Mouse (Mus musculus) cerebellum, adult 9-11 months (tissue): ENCODE measurements around the gene Pdzd8.

Source experiments
- DNase-seq: peaks from one replicate; pipeline ENCODE4 v3.0.0; 2022

Pdzd8 gene

GRCm38 (mm10) chr19:59345658-59346283 is at the start of gene Pdzd8:
Gene Pdzd8 (minus strand): TSS chr19:59345780.
- peak; percentile 92 for DNase-seq

GRCm38 (mm10) chr19:59393777-59394441 is 48.3 kb upstream of the Pdzd8 start:
- peak; percentile 35 for DNase-seq

- DNase-seq, result peak; percentile 25
These were observed 43.4 kb upstream of the Pdzd8 start for GRCm38 (mm10) chr19:59388847-59389606.

- no peak for DNase-seq
These were observed 42.8 kb upstream of the Pdzd8 start for GRCm38 (mm10) chr19:59388399-59388798.

- no peak for DNase-seq
These were observed 41.6 kb upstream of the Pdzd8 start for GRCm38 (mm10) chr19:59387178-59387577.

GRCm38 (mm10) chr19:59384582-59385495 is 39.3 kb upstream of the Pdzd8 start:
- no peak for DNase-seq

GRCm38 (mm10) chr19:59382416-59382917 is 36.9 kb upstream of the Pdzd8 start:
- DNase-seq, result no peak

- DNase-seq, result no peak
These were observed 34.4 kb upstream of the Pdzd8 start for GRCm38 (mm10) chr19:59379995-59380394.

- no peak for DNase-seq
These were observed 30.9 kb upstream of the Pdzd8 start for GRCm38 (mm10) chr19:59376481-59376880.

GRCm38 (mm10) chr19:59374940-59375339 is 29.4 kb upstream of the Pdzd8 start:
- DNase-seq, result no peak

GRCm38 (mm10) chr19:59372928-59373327 is 27.3 kb upstream of the Pdzd8 start:
- DNase-seq, result no peak

- no peak for DNase-seq
These were observed 25.4 kb upstream of the Pdzd8 start for GRCm38 (mm10) chr19:59371016-59371415.

- DNase-seq, result no peak
These were observed 22.3 kb upstream of the Pdzd8 start for GRCm38 (mm10) chr19:59367892-59368291.

GRCm38 (mm10) chr19:59366724-59367123 is 21.1 kb upstream of the Pdzd8 start:
- no peak for DNase-seq

GRCm38 (mm10) chr19:59363666-59364065 is 18.1 kb upstream of the Pdzd8 start:
- DNase-seq, result no peak

- DNase-seq, result no peak
These were observed 17.1 kb upstream of the Pdzd8 start for GRCm38 (mm10) chr19:59362646-59363045.

GRCm38 (mm10) chr19:59360486-59360896 is 14.9 kb upstream of the Pdzd8 start:
- no peak for DNase-seq

GRCm38 (mm10) chr19:59359202-59359601 is 13.6 kb upstream of the Pdzd8 start:
- DNase-seq, result no peak

- DNase-seq, result no peak
These were observed 12.3 kb upstream of the Pdzd8 start for GRCm38 (mm10) chr19:59357878-59358277.

- no peak for DNase-seq
These were observed 11.4 kb upstream of the Pdzd8 start for GRCm38 (mm10) chr19:59356843-59357595.

- DNase-seq, result no peak
These were observed 10.8 kb upstream of the Pdzd8 start for GRCm38 (mm10) chr19:59356388-59356787.

GRCm38 (mm10) chr19:59354906-59355305 is 9.3 kb upstream of the Pdzd8 start:
- DNase-seq, result no peak
